Mouse (Mus musculus) thymus, adult 2 months (tissue): ENCODE results near the gene Fam111a. TPM values are rescaled to one million over a fixed set of nuclear protein-coding genes. Genes with fewer than 3 reads are reported as not detected.
A peak's percentile ranks its signal among the peaks of the same experiment; 100 is the strongest.
"Not testable (repeated sequence)": the region's sequence is repeated elsewhere in the genome, so short reads cannot be mapped to it uniquely, and the experiment has no call there.

Experiments
- DNase-seq: peaks from one replicate; pipeline ENCODE4 v3.0.0; 2021
- H3K27ac ChIP-seq: fragments of 200-500 bp; 2 replicates; pipeline ENCODE4 v1.5.1; 2012; ENCODE audit warnings: low read length, control low read depth; ENCODE audit not compliant: control insufficient read depth, insufficient read depth
- H3K27me3 ChIP-seq: fragments of 200-500 bp; 2 replicates; pipeline ENCODE4 v1.6.1; 2012; ENCODE audit warnings: mild to moderate bottlenecking, low read length, moderate library complexity, mixed read lengths; ENCODE audit not compliant: control insufficient read depth, insufficient read depth
- H3K36me3 ChIP-seq: fragments of 200-500 bp; 2 replicates; pipeline ENCODE4 v1.6.1; 2012; ENCODE audit warnings: mild to moderate bottlenecking, low read length, moderate library complexity; ENCODE audit not compliant: control insufficient read depth, insufficient read depth
- H3K4me1 ChIP-seq: fragments of 200-500 bp; replicated peaks from 2 replicates; pipeline ENCODE4 v1.6.1; 2012; ENCODE audit warnings: low read length; ENCODE audit not compliant: control insufficient read depth, insufficient read depth
- H3K4me3 ChIP-seq: fragments of 200-500 bp; 2 replicates; pipeline ENCODE4 v1.5.1; 2012; ENCODE audit warnings: mild to moderate bottlenecking, low read length, control low read depth, moderate library complexity; ENCODE audit not compliant: control insufficient read depth, insufficient read depth
- CTCF ChIP-seq: fragments of 200-500 bp; IDR thresholded peaks from 2 replicates; pipeline ENCODE4 v1.5.1; 2012; ENCODE audit warnings: mild to moderate bottlenecking, control low read depth, low read length, moderate library complexity, borderline replicate concordance; ENCODE audit not compliant: control insufficient read depth, poor library complexity, insufficient read depth; ENCODE audit errors: extremely low read depth
- POLR2A ChIP-seq: fragments of 200-500 bp; IDR thresholded peaks from 2 replicates; pipeline ENCODE4 v1.6.1; 2012; ENCODE audit warnings: mild to moderate bottlenecking, low read length, control low read depth, moderate library complexity; ENCODE audit not compliant: control insufficient read depth, poor library complexity, insufficient read depth; ENCODE audit errors: extremely low read depth
- WGBS: fragments of 180-500 bp; shearing (Covaris S2); methylation state at CpG from one replicate; pipeline ENCODE4 v1.1.7; 2018; 5-methylcytosine and 5-hydroxymethylcytosine counted together
- polyA plus RNA-seq: library from polyadenylated mRNA; depleted of rRNA; stranded (reverse); fragments of >200 nt; gene quantifications from 2 replicates; pipeline ENCODE4 v1.2.3, GENCODE M21; 2012; rRNA removed

Gene Fam111a
- polyA plus RNA-seq: 4.4 and 4.9 TPM in 2 replicates

DNA sequence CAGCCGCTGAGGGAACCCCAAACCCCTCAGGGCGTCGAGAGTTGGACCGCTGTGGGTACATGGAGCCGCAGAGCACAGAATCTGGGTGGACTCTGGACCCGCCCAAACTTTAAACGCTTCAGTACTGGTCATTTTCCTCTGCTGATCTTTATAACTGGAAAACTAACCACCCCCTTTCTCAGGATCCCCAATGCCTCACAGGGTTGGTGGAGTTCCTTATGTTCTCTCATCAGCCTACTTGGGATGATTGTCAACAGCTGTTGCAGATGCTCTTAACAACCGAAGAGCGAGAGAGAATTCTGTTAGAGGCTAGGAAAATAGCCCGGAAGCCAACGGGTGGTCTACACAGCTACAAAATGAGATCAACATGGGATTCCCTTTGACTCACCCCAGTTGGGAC lies at the start of gene Fam111a:
Fam111a (plus strand) TSS at position 301 of the 400 bp plus-strand sequence.
- H3K27ac ChIP-seq, H3K4me3 ChIP-seq: not testable (repeated sequence)

DNA sequence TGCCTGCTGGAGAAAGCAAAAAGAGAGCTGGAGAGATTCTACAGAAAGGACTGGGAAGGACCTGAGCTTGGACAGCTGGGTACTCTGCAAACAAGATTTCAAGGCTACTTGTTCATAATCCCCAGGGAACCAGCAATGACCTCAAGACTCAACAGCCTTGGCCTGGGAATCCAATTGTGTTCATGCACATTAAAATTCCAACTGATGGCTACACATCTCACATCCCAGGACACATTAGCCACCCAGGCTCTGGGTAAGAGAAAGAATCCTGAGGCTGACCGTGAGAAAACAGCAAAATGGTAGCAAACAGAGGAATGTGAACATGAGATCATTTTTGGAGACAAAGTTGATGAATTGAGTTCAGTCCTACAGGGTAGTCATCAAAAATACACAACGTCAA lies 49.3 kb upstream of the Fam111a start:
- WGBS: 96% methylated on average over 2 of the region's 2 CpGs
- no peak for TF ChIP-seq POLR2A
- H3K36me3 ChIP-seq: no peaks in the 10 kb centered on the region
- no peaks in the 10 kb centered on the region; the same call in 1 of the 2 replicates for H3K27me3 ChIP-seq
- H3K27ac ChIP-seq: no peak overlapping the region
- no peaks in the 10 kb centered on the region; the same call in 1 of the 2 replicates for H3K4me1 ChIP-seq
- no peak for DNase-seq
- no peak overlapping the region for H3K4me3 ChIP-seq

More for the DNA sequence above, at the start of gene Fam111a:
- H3K36me3 ChIP-seq, DNase-seq, H3K27me3 ChIP-seq: not testable (repeated sequence)
- WGBS: 98% methylated on average over 11 of the region's 11 CpGs
- H3K4me1 ChIP-seq: peaks cover 17% of the 10 kb centered on the region

DNA sequence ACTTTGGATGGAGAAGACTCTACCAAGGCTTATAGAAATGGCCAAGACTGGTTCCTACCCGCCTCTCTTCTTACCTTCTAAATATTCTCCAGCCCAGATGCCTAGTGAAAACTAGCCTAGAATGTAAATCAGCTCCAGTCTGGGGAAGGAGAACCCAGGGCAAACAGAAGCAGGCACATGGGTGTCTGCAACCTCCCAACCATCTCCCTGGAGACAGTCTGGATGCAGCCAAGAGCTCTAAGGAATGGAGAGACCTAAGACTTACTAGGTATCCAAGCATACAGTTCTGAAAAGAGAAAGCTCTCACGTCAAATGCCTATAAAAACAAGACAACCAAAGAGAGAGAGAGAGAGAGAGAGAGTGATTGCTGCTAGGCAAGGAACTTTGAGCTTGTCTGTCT lies 47.6 kb upstream of the Fam111a start:
- no peak overlapping the region for H3K4me3 ChIP-seq
- no peak overlapping the region for H3K27ac ChIP-seq
- H3K4me1 ChIP-seq: no peaks in the 10 kb centered on the region; the same call in 1 of the 2 replicates
- TF ChIP-seq CTCF (no peak), POLR2A (no peak)
- H3K27me3 ChIP-seq: no peaks in the 10 kb centered on the region; the same call in 1 of the 2 replicates
- WGBS: 93% methylated on average over 2 of the region's 2 CpGs
- no peak for DNase-seq
- H3K36me3 ChIP-seq: no peaks in the 10 kb centered on the region

DNA sequence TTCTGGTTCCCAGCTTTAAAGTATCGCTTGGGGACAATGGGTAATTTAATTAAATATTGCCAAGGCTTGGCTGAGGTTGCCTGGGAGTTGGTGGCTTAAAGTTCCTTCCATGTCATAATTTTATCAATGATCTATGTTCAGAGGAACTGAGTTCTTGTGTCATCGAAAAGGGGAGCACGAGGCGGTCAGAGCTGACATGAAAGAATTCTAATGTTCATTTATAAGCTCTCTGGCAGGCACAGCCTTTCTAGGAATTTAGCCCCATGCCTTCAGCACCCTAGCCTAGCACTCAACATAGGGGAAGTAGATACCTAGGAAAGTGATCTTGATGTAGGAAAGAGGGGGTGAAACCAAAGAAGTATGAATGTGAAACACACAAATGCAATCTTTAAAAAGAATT lies 47.2 kb upstream of the Fam111a start:
- TF ChIP-seq POLR2A (no peak), CTCF (no peak)
- Histone ChIP-seq H3K4me1 (no peaks in the 10 kb centered on the region; the same call in 1 of the 2 replicates), H3K4me3 (no peak overlapping the region), H3K36me3 (no peaks in the 10 kb centered on the region), H3K27me3 (no peaks in the 10 kb centered on the region; the same call in 1 of the 2 replicates), H3K27ac (no peak overlapping the region)
- WGBS: 85% methylated on average over 4 of the region's 4 CpGs
- DNase-seq: no peak

DNA sequence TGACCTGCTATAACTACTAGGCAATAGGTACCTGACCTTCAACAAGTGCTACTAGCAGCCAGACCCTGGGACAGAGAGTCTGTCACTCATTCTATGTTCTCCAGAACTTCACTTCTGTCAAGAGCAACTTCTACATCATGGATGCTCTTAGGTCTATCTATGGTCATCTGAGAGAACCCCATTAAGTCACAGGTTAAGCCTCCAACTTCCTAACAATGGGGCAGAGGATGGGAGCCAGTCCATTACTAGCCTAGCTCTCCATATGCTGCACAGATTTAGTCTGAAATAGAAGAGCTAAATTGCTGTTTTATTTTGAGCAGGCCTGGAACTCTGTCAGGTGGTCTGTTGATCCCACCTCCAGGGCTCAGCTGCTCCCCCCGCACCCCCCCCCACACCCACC lies 46.6 kb upstream of the Fam111a start:
- WGBS: 81% methylated on average over 1 of the region's 1 CpGs
- Histone ChIP-seq H3K27ac (no peak overlapping the region), H3K36me3 (no peaks in the 10 kb centered on the region), H3K27me3 (no peaks in the 10 kb centered on the region; the same call in 1 of the 2 replicates), H3K4me3 (no peak overlapping the region), H3K4me1 (no peaks in the 10 kb centered on the region; the same call in 1 of the 2 replicates)
- DNase-seq: no peak
- TF ChIP-seq POLR2A (no peak), CTCF (no peak)

DNA sequence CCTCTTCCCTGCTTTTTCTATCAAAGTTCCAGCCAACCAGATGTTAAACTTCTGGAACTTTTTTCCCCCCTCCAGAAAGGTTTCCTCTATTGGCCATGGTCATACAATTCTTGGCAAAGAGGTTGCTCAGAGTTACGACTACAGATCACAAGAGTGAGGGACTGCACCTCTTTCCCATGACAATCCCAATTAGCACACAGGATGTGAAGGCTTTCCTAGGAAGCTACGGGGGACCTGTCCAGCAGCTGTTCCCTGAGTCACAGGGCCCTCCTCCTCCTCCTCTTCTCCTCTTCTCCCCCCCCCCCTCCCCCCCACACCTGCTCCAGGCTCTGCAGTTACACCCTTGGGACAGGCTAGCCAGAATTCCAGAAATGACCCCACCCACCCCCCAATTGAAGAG lies 46.1 kb upstream of the Fam111a start:
- Histone ChIP-seq H3K36me3 (no peaks in the 10 kb centered on the region), H3K4me1 (no peaks in the 10 kb centered on the region; the same call in 1 of the 2 replicates), H3K27me3 (no peaks in the 10 kb centered on the region; the same call in 1 of the 2 replicates), H3K27ac (no peak overlapping the region), H3K4me3 (no peak overlapping the region)
- TF ChIP-seq CTCF (no peak), POLR2A (no peak)
- 94% methylated on average over 2 of the region's 2 CpGs for WGBS
- no peak for DNase-seq

DNA sequence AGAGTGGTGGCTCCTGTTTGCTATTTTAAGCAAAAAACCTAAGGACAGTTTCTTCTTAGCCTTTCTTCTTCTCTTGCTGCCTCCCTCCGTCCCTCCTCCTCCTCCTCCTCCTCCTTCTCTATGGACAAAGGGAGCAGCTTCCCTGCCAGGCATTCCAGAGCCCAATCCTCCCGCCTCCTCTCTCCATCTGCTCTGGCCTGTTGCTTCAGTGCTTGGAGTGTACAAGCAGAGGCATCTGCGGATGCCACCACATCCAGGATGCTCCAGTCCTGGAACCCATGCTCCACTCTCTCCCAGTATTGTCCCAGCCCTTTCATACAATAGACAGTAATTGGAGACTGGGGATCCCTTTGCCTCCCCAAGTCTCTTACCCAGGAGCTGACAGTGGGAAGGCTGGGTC lies 45.4 kb upstream of the Fam111a start:
- Histone ChIP-seq H3K4me3 (no peak overlapping the region), H3K36me3 (no peaks in the 10 kb centered on the region), H3K4me1 (no peaks in the 10 kb centered on the region; the same call in 1 of the 2 replicates), H3K27me3 (no peaks in the 10 kb centered on the region; the same call in 1 of the 2 replicates), H3K27ac (no peak overlapping the region)
- TF ChIP-seq POLR2A (no peak), CTCF (no peak)
- WGBS: 85% methylated on average over 3 of the region's 3 CpGs
- no peak for DNase-seq

DNA sequence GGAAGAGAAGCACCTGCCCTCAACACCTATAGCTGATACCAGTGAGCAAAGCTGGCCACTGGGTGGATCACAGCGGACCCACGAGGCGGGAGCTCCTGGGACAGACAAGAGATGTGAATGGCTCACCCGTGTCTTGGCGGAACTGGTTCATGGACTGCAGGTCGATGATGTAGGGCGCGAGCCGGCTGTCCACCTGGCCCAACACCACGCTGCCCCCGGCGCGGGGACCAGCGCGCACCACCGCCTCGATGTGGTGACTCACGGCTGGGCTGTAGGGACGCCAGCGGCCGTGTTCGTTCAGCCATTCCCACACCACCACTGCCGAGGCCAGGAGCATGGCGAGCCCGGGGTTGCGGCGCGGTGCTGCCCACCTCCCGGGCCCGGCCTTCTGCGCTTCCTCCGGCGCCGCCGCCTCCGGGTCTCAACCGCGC lies 44.6 kb upstream of the Fam111a start:
- Histone ChIP-seq H3K4me1 (no peaks in the 10 kb centered on the region; the same call in 1 of the 2 replicates), H3K36me3 (no peaks in the 10 kb centered on the region), H3K4me3 (peak overlapping the region; percentile 58), H3K27ac (no peak overlapping the region), H3K27me3 (no peaks in the 10 kb centered on the region; the same call in 1 of the 2 replicates)
- DNase-seq: peak; percentile 17
- WGBS: 4% methylated on average over 38 of the region's 38 CpGs
- TF ChIP-seq POLR2A: no peak
- TF ChIP-seq CTCF: no peak
